Mouse (Mus musculus) spleen, adult 18-20 months (tissue): ENCODE data around the gene Mutyh.
A peak's percentile ranks its signal among the peaks of the same experiment; 100 is the strongest.

ENCODE experiments used
- DNase-seq, 2 experiments: peaks; one replicate each; pipeline ENCODE4 v3.0.0; 2022; ENCODE audit warnings: mixed read lengths in 2 of 2

The Mutyh gene

GRCm38 (mm10) chr4:116807197-116808129, at the start of gene Mutyh, which contains the start of gene Toe1:
Mutyh (plus strand) TSS chr4:116807723.
Toe1 (minus strand) TSS chr4:116807640.
- peak; percentile 90 to 91 for DNase-seq

- no peak for DNase-seq
Observed at GRCm38 (mm10) chr4:116761914-116762313, 45.6 kb upstream of the Mutyh start.

GRCm38 (mm10) chr4:116764001-116764400, 43.5 kb upstream of the Mutyh start:
- no peak for DNase-seq

- DNase-seq: no peak
Observed at GRCm38 (mm10) chr4:116768510-116768909, 39.0 kb upstream of the Mutyh start.

GRCm38 (mm10) chr4:116769060-116769459, 38.5 kb upstream of the Mutyh start:
- DNase-seq: no peak

GRCm38 (mm10) chr4:116776391-116776790, 31.1 kb upstream of the Mutyh start:
- no peak for DNase-seq

- DNase-seq: no peak
Observed at GRCm38 (mm10) chr4:116777079-116777478, 30.4 kb upstream of the Mutyh start.

GRCm38 (mm10) chr4:116780541-116780940, 27.0 kb upstream of the Mutyh start:
- DNase-seq: no peak

- no peak for DNase-seq
Observed at GRCm38 (mm10) chr4:116781366-116781765, 26.2 kb upstream of the Mutyh start.

- no peak for DNase-seq
Observed at GRCm38 (mm10) chr4:116782171-116782570, 25.4 kb upstream of the Mutyh start.

- no peak for DNase-seq
Observed at GRCm38 (mm10) chr4:116786587-116786986, 20.9 kb upstream of the Mutyh start.

GRCm38 (mm10) chr4:116787985-116788760, 19.4 kb upstream of the Mutyh start:
- no peak for DNase-seq

GRCm38 (mm10) chr4:116788956-116789355, 18.6 kb upstream of the Mutyh start:
- peak; percentile 33 to 73 for DNase-seq

GRCm38 (mm10) chr4:116792453-116792852, 15.1 kb upstream of the Mutyh start:
- DNase-seq: no peak

- no peak for DNase-seq
Observed at GRCm38 (mm10) chr4:116794273-116794672, 13.2 kb upstream of the Mutyh start.

GRCm38 (mm10) chr4:116796442-116797110, 10.9 kb upstream of the Mutyh start:
- DNase-seq: no peak

- no peak for DNase-seq
Observed at GRCm38 (mm10) chr4:116799901-116800300, 7.6 kb upstream of the Mutyh start.

- DNase-seq: no peak
Observed at GRCm38 (mm10) chr4:116811012-116811411, 3.5 kb downstream of the Mutyh start.

GRCm38 (mm10) chr4:116815276-116815675, 7.8 kb downstream of the Mutyh start:
- no peak for DNase-seq

GRCm38 (mm10) chr4:116817486-116817885, 10.0 kb downstream of the Mutyh start:
- DNase-seq: no peak

GRCm38 (mm10) chr4:116819968-116820901, 12.7 kb downstream of the Mutyh start:
- DNase-seq: no peak
